Mouse (Mus musculus) midbrain, embryonic 12.5 days (tissue): ENCODE measurements around the gene Hist1h2bj. TPM values are rescaled to one million over a fixed set of nuclear protein-coding genes. Genes with fewer than 3 reads are reported as not detected.
"Not testable (repeated sequence)": the region's sequence is repeated elsewhere in the genome, so short reads cannot be mapped to it uniquely, and the experiment has no call there.

Experiments
- ATAC-seq: fragments of 200-750 bp; cut with Nextera tagmentation; 2 replicates; pipeline ENCODE4 v1.8.0; 2017; ENCODE audit warnings: low read depth, moderate TSS enrichment, moderate library complexity; ENCODE audit not compliant: low FRiP score
- H3K27ac ChIP-seq: fragments of 300-500 bp; sonication (generic); replicated peaks from 2 replicates; pipeline ENCODE4 v1.5.1; 2016; ENCODE audit warnings: mild to moderate bottlenecking
- H3K27me3 ChIP-seq: fragments of 300-500 bp; sonication (generic); 2 replicates; pipeline ENCODE4 v1.6.1; 2016; ENCODE audit warnings: mild to moderate bottlenecking
- H3K36me3 ChIP-seq: fragments of 300-500 bp; sonication (generic); 2 replicates; pipeline ENCODE4 v1.6.1; 2016
- H3K4me1 ChIP-seq: fragments of 300-500 bp; sonication (generic); 2 replicates; pipeline ENCODE4 v1.6.1; 2016
- H3K4me2 ChIP-seq: fragments of 300-500 bp; sonication (generic); replicated peaks from 2 replicates; pipeline ENCODE4 v1.6.1; 2016; ENCODE audit warnings: mild to moderate bottlenecking, moderate library complexity
- H3K4me3 ChIP-seq: fragments of 300-500 bp; sonication (generic); 2 replicates; pipeline ENCODE4 v1.5.1; 2016; ENCODE audit warnings: mild to moderate bottlenecking
- H3K9ac ChIP-seq: fragments of 300-500 bp; sonication (generic); replicated peaks from 2 replicates; pipeline ENCODE4 v1.6.1; 2016; ENCODE audit warnings: mild to moderate bottlenecking, moderate library complexity
- H3K9me3 ChIP-seq: fragments of 300-500 bp; sonication (generic); 2 replicates; pipeline ENCODE4 v1.6.1; 2016; ENCODE audit warnings: mild to moderate bottlenecking
- WGBS: fragments of 180-500 bp; shearing (Covaris S2); methylation state at CpG from one replicate; pipeline ENCODE4 v1.1.7; 2016; 5-methylcytosine and 5-hydroxymethylcytosine counted together
- microRNA-seq: library from miRNA; unstranded; fragments of <30 nt; microRNA quantifications from one replicate; pipeline ENCODE4, GENCODE M21; 2017
- polyA plus RNA-seq: library from polyadenylated mRNA; unstranded; fragments of >200 nt; fragmentation: Nextera tagmentation; extraction: Ambion mirVana; gene quantifications from 2 replicates; pipeline ENCODE4 v1.2.1, GENCODE M21; 2016

Hist1h2bj gene
- polyA plus RNA-seq, 1 experiment from 2014 or later, result 15.4 TPM

- not testable (repeated sequence) for H3K9me3 ChIP-seq, H3K36me3 ChIP-seq, H3K4me3 ChIP-seq, H3K27ac ChIP-seq, H3K9ac ChIP-seq, H3K4me1 ChIP-seq, H3K27me3 ChIP-seq, ATAC-seq, H3K4me2 ChIP-seq
- WGBS, result 92% methylated on average over 1 of the region's 1 CpGs
These were observed 41.1 kb downstream of the Hist1h2bj start, which contains the start of gene Vmn1r188 for GRCm38 (mm10) chr13:22084140-22084539. Gene Vmn1r188, plus strand, starts transcription at chr13:22084440.

Small RNA genes within 50 kb of the gene (microRNA-seq; reads per million reads assigned to microRNA genes)
- not detected for gene Gm26300
- gene Gm44390, result not detected
- gene Gm44486, result not detected

Other genes starting within 250 kb of the Hist1h2bj start
- gene Hist1h2bq, start 233.0 kb upstream of the Hist1h2bj start, polyA plus RNA-seq, result 18.5 and 23.3 TPM in 2 replicates
- gene Hist1h2ao, start 232.7 kb upstream of the Hist1h2bj start, polyA plus RNA-seq, result not detected in 2 replicates
- gene Hist1h4m, start 231.5 kb upstream of the Hist1h2bj start, polyA plus RNA-seq, result not detected in 2 replicates
- gene Hist1h4n, start 211.0 kb upstream of the Hist1h2bj start, polyA plus RNA-seq, result 11.5 and 17.5 TPM in 2 replicates
- 4,827 and 5,103 TPM in 2 replicates for gene Hist1h2ap, start 209.7 kb upstream of the Hist1h2bj start, polyA plus RNA-seq
- gene Hist1h2br, start 209.5 kb upstream of the Hist1h2bj start, polyA plus RNA-seq, result 17.6 and 23.0 TPM in 2 replicates
- 22.3 and 24.2 TPM in 2 replicates for gene Zfp184, start 98.1 kb upstream of the Hist1h2bj start, polyA plus RNA-seq
- not detected in 2 replicates for gene Pom121l2, start 62.0 kb upstream of the Hist1h2bj start, polyA plus RNA-seq
- gene Prss16, start 33.5 kb upstream of the Hist1h2bj start, polyA plus RNA-seq, result 0.30 TPM in 1 of 2 replicates, not detected in the other
- gene Hist1h2ah, start 7.6 kb upstream of the Hist1h2bj start, polyA plus RNA-seq, result 10.1 and 11.3 TPM in 2 replicates
- gene Hist1h2bk, start 7.3 kb upstream of the Hist1h2bj start, polyA plus RNA-seq, result 7.2 and 8.1 TPM in 2 replicates
- gene Hist1h4i, start 1.9 kb upstream of the Hist1h2bj start, polyA plus RNA-seq, result 34.4 and 38.6 TPM in 2 replicates
- gene Hist1h2ag, start 270 bp upstream of the Hist1h2bj start, polyA plus RNA-seq, result 62.2 and 69.7 TPM in 2 replicates
- not detected in 2 replicates for gene Vmn1r188, start 41.2 kb downstream of the Hist1h2bj start, polyA plus RNA-seq
- not detected in 2 replicates for gene Vmn1r189, start 62.6 kb downstream of the Hist1h2bj start, polyA plus RNA-seq
- not detected in 2 replicates for gene Vmn1r191, start 140.8 kb downstream of the Hist1h2bj start, polyA plus RNA-seq
- not detected in 2 replicates for gene Vmn1r192, start 147.9 kb downstream of the Hist1h2bj start, polyA plus RNA-seq
- not detected in 2 replicates for gene Vmn1r193, start 179.9 kb downstream of the Hist1h2bj start, polyA plus RNA-seq
- not detected in 2 replicates for gene Vmn1r194, start 201.0 kb downstream of the Hist1h2bj start, polyA plus RNA-seq
- not detected in 2 replicates for gene Vmn1r195, start 227.3 kb downstream of the Hist1h2bj start, polyA plus RNA-seq
- not detected in 2 replicates for gene Vmn1r196, start 246.7 kb downstream of the Hist1h2bj start, polyA plus RNA-seq